Mouse (Mus musculus) liver, postnatal 0 days (tissue): Measurements from ENCODE around the gene Golt1a. TPM values are rescaled to one million over a fixed set of nuclear protein-coding genes. Genes with fewer than 3 reads are reported as not detected.

Source experiments
- ATAC-seq: fragments of 200-750 bp; cut with Nextera tagmentation; 2 replicates; pipeline ENCODE4 v1.8.0; 2017; ENCODE audit warnings: mild to moderate bottlenecking, moderate library complexity
- DNase-seq: peaks from one replicate; pipeline ENCODE4 v3.0.0-alpha.2; 2016
- H3K27ac ChIP-seq: fragments of 300-500 bp; sonication (generic); 2 replicates; pipeline ENCODE4 v1.5.1; 2014; ENCODE audit warnings: antibody characterized with exemption, moderate library complexity, mild to moderate bottlenecking, low read depth
- H3K27me3 ChIP-seq: fragments of 300-500 bp; sonication (generic); 2 replicates; pipeline ENCODE4 v1.6.1; 2014; ENCODE audit warnings: low read length, control low read depth, mixed read lengths; ENCODE audit not compliant: insufficient read depth
- H3K36me3 ChIP-seq: fragments of 300-500 bp; sonication (generic); replicated peaks from 2 replicates; pipeline ENCODE4 v1.6.1; 2014; ENCODE audit warnings: mild to moderate bottlenecking, control low read depth, low read length, moderate library complexity, mixed read lengths; ENCODE audit not compliant: insufficient read depth
- H3K4me1 ChIP-seq: fragments of 300-500 bp; sonication (generic); 2 replicates; pipeline ENCODE4 v1.6.1; 2014; ENCODE audit warnings: antibody characterized with exemption, mild to moderate bottlenecking, control low read depth; ENCODE audit not compliant: insufficient read depth
- H3K4me2 ChIP-seq: fragments of 300-500 bp; sonication (generic); 2 replicates; pipeline ENCODE4 v1.6.1; 2014; ENCODE audit warnings: low read depth, mild to moderate bottlenecking, low read length, moderate library complexity, mixed read lengths
- H3K4me3 ChIP-seq: fragments of 300-500 bp; sonication (generic); 2 replicates; pipeline ENCODE4 v1.5.1; 2014; ENCODE audit warnings: low read depth, low read length
- H3K9ac ChIP-seq: fragments of 300-500 bp; sonication (generic); replicated peaks from 2 replicates; pipeline ENCODE4 v1.6.1; 2014; ENCODE audit warnings: mild to moderate bottlenecking, moderate library complexity
- H3K9me3 ChIP-seq: fragments of 300-500 bp; sonication (generic); 2 replicates; pipeline ENCODE4 v1.6.1; 2016; ENCODE audit warnings: mild to moderate bottlenecking, control low read depth, low read length, mixed read lengths
- CTCF ChIP-seq: sonication (generic); IDR thresholded peaks from 2 replicates; pipeline ENCODE4 v1.5.1; 2016; ENCODE audit warnings: antibody characterized with exemption, low read depth
- EP300 ChIP-seq: IDR thresholded peaks from 2 replicates; pipeline ENCODE4 v1.6.1; 2016; ENCODE audit warnings: antibody characterized with exemption, low read depth, mild to moderate bottlenecking
- WGBS: fragments of 180-500 bp; shearing (Covaris S2); extraction: QIAGEN DNeasy Blood & Tissue Kit; methylation state at CpG from one replicate; pipeline ENCODE4 v1.1.7; 2014; ENCODE audit not compliant: insufficient replicate concordance; 5-methylcytosine and 5-hydroxymethylcytosine counted together
- polyA plus RNA-seq: library from polyadenylated mRNA; unstranded; fragments of >200 nt; fragmentation: Nextera tagmentation; extraction: Ambion mirVana; gene quantifications from 2 replicates; pipeline ENCODE4 v1.2.1, GENCODE M21; 2015

Golt1a gene
- polyA plus RNA-seq, 1 experiment from 2014 or later = 30.8 TPM

- Histone ChIP-seq H3K9me3 (no peaks in the 10 kb centered on the region), H3K27me3 (no peaks in the 10 kb centered on the region), H3K4me1 (no peaks in the 10 kb centered on the region), H3K9ac (no peak overlapping the region), H3K36me3 (no peaks in the 10 kb centered on the region; the same call in none of the 2 replicates), H3K4me3 (no peak overlapping the region), H3K27ac (no peak overlapping the region), H3K4me2 (no peak overlapping the region)
- DNase-seq (no peak), ATAC-seq (no peak)
- WGBS = 68% methylated on average over 15 of the region's 15 CpGs
- TF ChIP-seq CTCF (no peak), EP300 (no peak)
These were observed 30.5 kb upstream of the Golt1a start for GRCm38 (mm10) chr1:133278946-133279631.

GRCm38 (mm10) chr1:133279632-133280093 is 29.9 kb upstream of the Golt1a start:
- Histone ChIP-seq H3K27me3 (no peaks in the 10 kb centered on the region), H3K9me3 (no peaks in the 10 kb centered on the region), H3K4me1 (no peaks in the 10 kb centered on the region), H3K9ac (no peak overlapping the region), H3K36me3 (no peaks in the 10 kb centered on the region; the same call in 1 of the 2 replicates), H3K4me2 (no peak overlapping the region), H3K27ac (no peak overlapping the region), H3K4me3 (no peak overlapping the region)
- ATAC-seq (no peak), DNase-seq (no peak)
- 82% methylated on average over 11 of the region's 11 CpGs for whole genome bisulfite sequencing
- TF ChIP-seq EP300 (no peak), CTCF (no peak)

- DNase-seq = no peak
- no peak for ATAC-seq
- Histone ChIP-seq H3K27me3 (no peaks in the 10 kb centered on the region), H3K4me2 (no peak overlapping the region), H3K9ac (no peak overlapping the region), H3K27ac (no peak overlapping the region), H3K9me3 (no peaks in the 10 kb centered on the region), H3K4me3 (no peak overlapping the region), H3K4me1 (no peaks in the 10 kb centered on the region), H3K36me3 (peaks cover 4% of the 10 kb centered on the region; the same call in 1 of the 2 replicates)
- TF ChIP-seq EP300 = no peak
- 72% methylated on average over 2 of the region's 2 CpGs for WGBS
These were observed 29.1 kb upstream of the Golt1a start for GRCm38 (mm10) chr1:133280537-133280936.

GRCm38 (mm10) chr1:133285907-133286306 is 23.7 kb upstream of the Golt1a start:
- 72% methylated on average over 7 of the region's 7 CpGs for WGBS
- no peaks in the 10 kb centered on the region for H3K4me1 ChIP-seq
- H3K27ac ChIP-seq = no peak overlapping the region
- H3K36me3 ChIP-seq = 0 out of 2 replicates have a peak, but pooled peaks cover 4% of the 10 kb centered on the region
- no peaks in the 10 kb centered on the region for H3K9me3 ChIP-seq
- DNase-seq = no peak
- TF ChIP-seq CTCF (no peak), EP300 (no peak)
- H3K4me3 ChIP-seq = no peak overlapping the region
- H3K27me3 ChIP-seq = no peaks in the 10 kb centered on the region
- H3K4me2 ChIP-seq = no peak overlapping the region
- H3K9ac ChIP-seq = no peak overlapping the region
- ATAC-seq = no peak

GRCm38 (mm10) chr1:133287051-133287450 is 22.5 kb upstream of the Golt1a start:
- TF ChIP-seq CTCF (no peak), EP300 (no peak)
- Histone ChIP-seq H3K36me3 (0 out of 2 replicates have a peak, but pooled peaks cover 4% of the 10 kb centered on the region), H3K4me2 (no peak overlapping the region), H3K4me1 (no peaks in the 10 kb centered on the region), H3K4me3 (no peak overlapping the region), H3K9ac (no peak overlapping the region), H3K9me3 (no peaks in the 10 kb centered on the region), H3K27me3 (no peaks in the 10 kb centered on the region), H3K27ac (no peak overlapping the region)
- 84% methylated on average over 4 of the region's 4 CpGs for WGBS
- ATAC-seq (no peak), DNase-seq (no peak)

- TF ChIP-seq CTCF = no peak
- TF ChIP-seq EP300 = no peak
- H3K36me3 ChIP-seq = 0 out of 2 replicates have a peak, but pooled peaks cover 4% of the 10 kb centered on the region
- no peak overlapping the region for H3K4me3 ChIP-seq
- DNase-seq (no peak), ATAC-seq (peak; percentile 93)
- no peak overlapping the region for H3K9ac ChIP-seq
- peak overlapping the region; percentile 34; the same call in 1 of the 2 replicates for H3K27ac ChIP-seq
- no peaks in the 10 kb centered on the region for H3K4me1 ChIP-seq
- H3K4me2 ChIP-seq = no peak overlapping the region
- 73% methylated on average over 12 of the region's 12 CpGs for WGBS
- H3K27me3 ChIP-seq = no peaks in the 10 kb centered on the region
- H3K9me3 ChIP-seq = no peaks in the 10 kb centered on the region
These were observed 21.7 kb upstream of the Golt1a start for GRCm38 (mm10) chr1:133287880-133288279.
